Mouse (Mus musculus) testis, postnatal 10 days (tissue): ENCODE data around the gene Prkca.

Source experiments
- DNase-seq: peaks from one replicate; pipeline ENCODE4 v3.0.0; 2021; ENCODE audit warnings: low spot score

Gene Prkca

DNA sequence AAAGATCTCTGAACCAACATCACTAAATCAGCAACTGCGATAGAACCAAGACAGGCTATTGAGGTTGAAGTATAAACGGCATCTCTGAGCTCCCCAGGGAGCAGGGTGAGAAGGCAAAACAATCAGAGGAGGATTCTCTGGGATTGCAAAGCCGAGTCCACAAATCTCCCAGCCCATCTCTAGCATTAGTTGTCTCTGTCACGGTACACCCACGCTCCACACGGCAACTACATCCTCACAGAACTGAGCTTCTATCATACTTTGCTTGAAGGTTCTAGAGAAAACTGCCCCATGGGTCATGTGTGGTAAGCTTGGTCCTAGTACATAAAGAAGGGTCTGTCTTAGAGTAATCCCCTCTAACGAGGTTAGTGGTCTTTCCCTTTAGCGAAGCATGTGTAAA is 280.6 kb downstream of the Prkca start:
- DNase-seq, result no peak

DNA sequence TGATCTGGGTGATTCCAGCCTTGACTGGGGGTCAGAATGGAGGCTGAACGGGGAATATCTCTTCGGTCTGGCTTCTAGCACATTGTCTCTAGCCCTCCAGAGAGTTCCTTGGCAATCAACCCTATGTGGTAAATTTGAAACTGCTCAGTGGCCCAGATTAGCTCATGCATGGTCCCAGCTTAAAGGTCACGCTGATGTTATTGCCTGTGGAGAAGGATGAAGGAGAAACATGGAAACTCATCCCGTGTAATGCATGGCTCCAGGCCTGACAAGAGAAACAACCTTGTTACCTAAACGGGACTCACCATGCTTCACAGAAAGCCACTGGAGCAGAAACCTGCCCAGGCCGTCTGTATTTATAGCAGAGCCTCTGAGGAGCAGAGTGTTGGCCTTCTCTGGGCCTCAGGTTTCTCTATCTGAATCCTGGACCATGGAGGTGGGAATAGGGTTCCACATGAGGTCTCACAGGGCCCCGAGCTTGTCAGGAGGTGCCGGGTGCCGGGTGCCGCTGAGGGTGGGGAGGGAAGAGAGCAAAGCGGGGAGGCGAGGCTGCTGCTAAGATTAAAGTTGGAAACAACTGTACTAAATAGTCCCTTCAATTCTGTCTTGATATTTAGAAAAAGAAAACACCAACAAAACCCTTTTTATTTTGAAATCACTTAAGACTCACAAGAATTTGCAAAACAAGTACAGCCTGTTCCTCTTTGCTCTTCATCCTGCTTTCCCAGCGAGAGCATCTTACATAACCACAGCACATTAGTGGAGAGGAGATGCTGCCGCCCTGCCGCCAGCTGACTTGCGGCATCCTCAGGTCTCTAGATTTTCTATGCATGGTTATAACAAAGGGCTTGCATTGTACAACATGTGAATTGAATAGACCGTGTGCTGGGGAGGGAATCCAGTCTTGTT is 281.9 kb downstream of the Prkca start:
- DNase-seq, result peak; percentile 32

DNA sequence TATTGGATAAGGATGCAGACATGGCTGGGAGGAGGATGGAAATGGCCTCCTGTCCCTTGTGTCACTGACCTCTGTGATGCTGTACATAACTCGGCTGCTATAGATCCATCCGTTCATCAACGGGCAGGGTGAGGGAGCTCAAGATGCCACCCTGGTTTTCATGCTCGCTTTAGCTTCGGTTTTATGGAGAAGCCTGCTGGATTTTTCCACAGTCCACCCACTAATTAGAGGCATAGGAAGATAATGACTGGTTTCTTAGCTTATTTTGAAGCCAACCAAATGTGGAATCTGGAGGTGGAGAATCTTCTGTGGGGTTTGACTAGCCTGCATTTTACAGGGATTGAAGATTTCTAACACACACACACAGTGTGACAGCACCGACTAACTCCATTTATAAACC is 286.6 kb downstream of the Prkca start:
- peak; percentile 5 for DNase-seq

- peak; percentile 6 for DNase-seq
Measured at GRCm38 (mm10) chr11:108054647-108055046, 289.1 kb downstream of the Prkca start.

DNA sequence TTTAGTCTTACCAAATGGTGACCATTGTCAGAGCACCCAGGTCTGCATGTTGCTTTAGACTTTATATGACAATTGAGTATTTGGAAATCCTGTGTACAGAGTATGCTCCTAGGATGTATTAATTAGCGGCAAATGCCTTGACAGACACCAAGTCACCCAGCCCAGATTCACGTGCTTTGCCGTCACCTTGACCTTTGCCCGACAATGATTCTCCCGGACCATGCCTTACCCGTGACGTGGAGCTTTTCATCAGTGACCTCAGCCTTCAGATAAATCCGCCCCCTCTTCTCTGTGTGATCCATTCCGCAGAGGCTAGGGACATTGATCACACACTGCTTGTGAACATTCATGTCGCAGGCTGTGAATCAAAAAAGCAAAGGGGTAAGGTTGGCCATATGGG is 290.0 kb downstream of the Prkca start:
- peak; percentile 22 for DNase-seq

DNA sequence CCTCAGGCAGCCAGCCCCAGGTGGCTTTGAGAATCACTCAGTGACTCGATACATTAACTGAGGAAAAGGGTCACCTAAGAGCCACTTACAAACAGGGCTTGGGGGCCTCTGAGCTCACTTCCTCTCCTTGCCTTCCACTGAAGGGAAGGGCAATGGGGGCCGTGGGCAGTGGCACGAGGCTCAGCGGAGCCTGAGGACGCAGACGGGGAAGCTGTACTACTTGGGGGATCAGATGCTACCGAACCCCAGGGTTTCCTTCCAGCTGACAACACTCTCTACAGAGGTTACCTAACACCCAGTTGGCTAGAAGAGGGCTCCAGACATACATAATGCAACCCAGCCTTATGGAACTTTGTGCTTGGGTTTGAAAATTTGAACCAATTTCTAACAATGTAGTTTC is 302.1 kb downstream of the Prkca start:
- no peak for DNase-seq

DNA sequence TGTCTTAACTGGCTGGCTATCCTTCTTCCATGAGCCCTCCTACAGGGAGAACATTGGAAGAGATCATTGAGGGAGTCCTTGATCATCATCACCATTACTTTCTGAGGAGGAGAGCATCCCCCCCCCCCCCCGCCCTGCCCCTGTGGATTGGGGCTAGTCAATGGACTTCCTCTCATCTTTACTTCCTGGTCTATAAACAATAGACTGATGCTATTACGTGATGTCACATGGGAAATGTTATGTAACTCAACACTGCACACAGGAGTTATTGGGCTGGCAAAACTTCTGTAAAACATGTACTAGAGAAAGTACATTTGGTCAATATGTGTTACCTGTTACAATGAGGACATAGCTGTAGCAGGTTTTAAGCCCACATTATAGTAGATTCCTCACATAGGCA is 302.9 kb downstream of the Prkca start:
- no peak for DNase-seq

DNA sequence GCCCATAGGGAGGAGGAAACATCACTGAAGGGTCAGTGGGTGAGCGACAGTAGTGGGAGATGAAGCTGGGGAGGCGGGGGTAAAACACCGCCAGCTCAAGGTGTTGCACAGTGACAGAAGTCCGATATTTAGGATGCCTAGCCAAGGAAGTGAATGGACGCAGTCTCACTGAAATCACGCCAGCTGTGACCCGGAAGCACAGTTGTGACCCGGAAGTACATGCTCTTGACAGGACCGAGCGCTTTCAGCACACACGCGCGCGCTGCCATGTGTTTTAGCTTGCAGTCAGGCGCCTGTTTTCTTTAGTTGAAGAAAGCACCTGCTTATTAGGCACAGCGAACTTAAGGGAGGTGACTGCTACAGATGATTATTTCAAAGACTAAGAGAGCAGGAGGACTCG is 304.0 kb downstream of the Prkca start:
- DNase-seq, result peak; percentile 38

- peak; percentile 35 for DNase-seq
Measured at GRCm38 (mm10) chr11:108038989-108039388, 304.7 kb downstream of the Prkca start.

GRCm38 (mm10) chr11:108036339-108036738 is 307.4 kb downstream of the Prkca start:
- peak; percentile 26 for DNase-seq

- DNase-seq, result peak; percentile 34
Measured at GRCm38 (mm10) chr11:108035761-108036160, 308.0 kb downstream of the Prkca start.

DNA sequence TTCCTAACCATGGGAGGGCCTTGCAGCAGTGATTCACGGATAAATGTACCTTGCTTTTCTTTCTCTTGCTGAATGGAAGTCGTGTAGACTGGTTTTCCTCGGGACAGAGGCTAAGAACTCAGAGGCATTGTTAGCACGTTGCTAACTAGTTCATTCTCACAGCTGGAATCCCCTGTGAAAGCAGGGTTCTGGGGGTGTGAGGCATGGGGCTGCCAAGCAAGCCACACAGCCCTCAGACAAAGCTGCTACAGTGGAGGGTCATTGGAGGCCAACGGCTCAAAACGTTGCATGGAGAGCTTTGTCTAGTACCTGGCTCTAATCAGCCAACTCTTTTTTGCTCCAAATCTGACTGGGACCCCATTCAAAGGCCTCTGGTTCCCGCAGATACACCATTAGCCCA is 309.4 kb downstream of the Prkca start:
- peak; percentile 22 for DNase-seq

DNA sequence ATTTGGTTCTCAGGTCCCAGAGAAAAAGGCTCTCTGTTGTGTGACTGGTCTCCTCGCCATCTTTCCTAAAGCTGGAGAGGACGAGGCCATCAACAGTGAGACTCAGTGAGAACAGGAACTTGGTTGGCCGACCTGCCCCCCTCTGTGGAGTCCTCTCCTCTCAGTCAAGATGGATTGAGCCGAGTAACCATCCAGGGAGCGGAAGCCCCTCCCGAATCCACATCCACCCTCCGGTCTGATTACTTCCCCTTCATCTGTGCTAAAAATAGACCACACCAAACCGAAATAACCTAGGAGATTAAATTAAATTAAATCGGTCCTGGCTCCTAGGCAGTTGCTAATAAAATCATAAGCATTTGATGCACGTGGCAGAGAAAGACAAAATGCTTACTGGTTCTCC is 311.2 kb downstream of the Prkca start:
- DNase-seq, result peak; percentile 37

DNA sequence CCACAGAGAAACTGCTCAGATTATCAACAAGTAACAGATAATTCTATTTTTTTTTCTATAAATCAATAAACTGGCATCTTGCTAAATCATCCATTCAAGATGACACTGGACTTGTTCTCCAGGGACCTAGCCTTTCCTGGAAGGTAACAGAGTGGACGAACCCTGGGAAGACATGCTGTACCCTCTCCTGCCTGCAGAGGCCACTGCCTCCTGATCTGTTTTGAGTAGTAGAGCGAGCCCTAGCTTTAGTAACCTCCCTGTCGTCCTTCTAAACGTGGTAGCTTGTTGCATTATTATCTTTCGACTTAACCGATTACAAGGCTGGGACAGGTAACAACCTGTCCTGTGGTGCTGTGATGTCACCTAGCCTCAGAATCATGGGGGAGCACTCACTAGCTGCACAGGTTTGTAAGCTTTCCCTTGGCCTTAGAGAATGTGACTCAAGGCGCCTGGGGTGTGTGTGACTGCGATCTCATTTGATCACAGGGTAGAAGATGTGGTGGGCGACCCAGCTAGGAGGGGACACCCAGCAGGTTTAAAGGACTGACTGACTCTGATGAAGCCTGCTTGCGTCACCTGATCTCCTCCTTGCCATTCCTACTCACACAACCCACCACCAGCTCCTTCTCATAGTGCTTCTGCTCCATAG is 312.6 kb downstream of the Prkca start:
- DNase-seq, result peak; percentile 72

DNA sequence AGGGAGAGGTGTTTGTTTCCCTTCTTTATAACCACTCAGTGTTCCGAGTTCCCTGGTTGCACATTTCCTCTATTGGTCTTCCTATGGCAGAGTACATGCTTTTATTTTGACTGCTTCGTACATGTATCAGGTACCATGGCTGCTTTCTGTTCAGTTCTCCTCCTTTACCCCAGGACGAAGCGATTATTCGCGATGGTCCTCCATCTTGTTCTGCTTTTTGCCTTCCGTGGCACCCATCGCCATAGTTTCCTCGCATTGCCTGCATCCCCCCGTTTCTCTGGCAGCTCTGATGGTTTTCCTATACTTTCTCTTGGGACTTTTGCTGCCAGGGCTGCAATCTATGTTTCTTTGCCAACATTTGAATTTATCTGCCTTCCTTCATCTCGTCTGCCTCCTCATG is 314.4 kb downstream of the Prkca start:
- peak; percentile 35 for DNase-seq

GRCm38 (mm10) chr11:108028398-108028797 is 315.3 kb downstream of the Prkca start:
- DNase-seq, result peak; percentile 47

DNA sequence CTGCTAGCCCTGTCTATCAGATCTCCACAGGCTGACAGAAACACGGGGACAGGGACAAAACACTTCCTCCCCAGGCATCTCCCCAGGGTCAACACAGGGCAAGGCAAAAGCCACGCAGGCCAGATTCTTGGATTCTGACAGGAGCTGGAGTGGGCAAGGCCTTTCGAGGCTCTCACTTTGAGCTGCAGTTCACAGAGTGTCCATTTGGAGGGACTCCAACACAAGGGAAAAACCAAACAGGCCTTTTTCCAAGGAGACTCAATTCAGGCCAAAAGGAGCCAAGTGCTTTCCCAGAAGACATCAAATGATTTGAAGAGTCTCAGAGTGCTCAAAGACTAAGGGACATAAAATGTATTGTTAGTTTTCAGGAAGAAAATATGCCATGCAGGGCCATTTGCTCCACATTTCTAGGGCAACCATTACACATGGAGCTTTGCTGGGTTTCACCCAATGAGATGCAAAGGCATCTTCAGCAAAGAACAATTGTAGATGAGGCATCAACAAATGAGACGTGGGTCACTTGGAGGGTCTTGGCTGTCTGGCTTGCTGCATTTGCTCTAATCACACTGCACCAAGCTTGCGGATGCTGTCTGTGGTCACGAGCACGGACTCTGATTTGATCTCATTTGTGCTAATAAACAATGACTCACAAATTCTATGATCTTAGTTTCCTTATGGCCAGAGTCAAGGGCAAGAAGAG is 317.9 kb downstream of the Prkca start:
- peak; percentile 65 for DNase-seq

- DNase-seq, result peak; percentile 55
Measured at GRCm38 (mm10) chr11:108023188-108023587, 320.5 kb downstream of the Prkca start.

GRCm38 (mm10) chr11:108020889-108021288 is 322.8 kb downstream of the Prkca start:
- no peak for DNase-seq

- DNase-seq, result no peak
Measured at GRCm38 (mm10) chr11:108015284-108015683, 328.4 kb downstream of the Prkca start.

DNA sequence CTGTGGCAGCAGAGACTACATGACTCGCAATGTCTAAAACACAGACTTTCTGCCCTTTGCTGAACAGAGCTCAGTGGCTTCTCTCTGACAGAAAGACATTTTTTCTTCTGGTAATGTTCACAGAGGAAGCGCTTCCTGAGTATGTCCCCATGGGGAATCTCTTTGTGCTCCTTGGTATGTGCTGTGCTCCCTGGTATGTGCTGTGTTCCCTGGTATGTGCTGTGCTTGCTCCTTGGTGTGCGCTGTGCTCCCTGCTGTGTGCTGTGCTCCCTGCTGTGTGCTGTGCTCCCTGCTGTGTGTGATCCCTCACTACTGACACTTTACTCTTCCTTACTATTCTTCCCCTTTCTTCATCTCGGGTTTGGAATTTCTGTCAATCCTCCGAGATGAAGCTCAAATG is 330.3 kb downstream of the Prkca start:
- no peak for DNase-seq

DNA sequence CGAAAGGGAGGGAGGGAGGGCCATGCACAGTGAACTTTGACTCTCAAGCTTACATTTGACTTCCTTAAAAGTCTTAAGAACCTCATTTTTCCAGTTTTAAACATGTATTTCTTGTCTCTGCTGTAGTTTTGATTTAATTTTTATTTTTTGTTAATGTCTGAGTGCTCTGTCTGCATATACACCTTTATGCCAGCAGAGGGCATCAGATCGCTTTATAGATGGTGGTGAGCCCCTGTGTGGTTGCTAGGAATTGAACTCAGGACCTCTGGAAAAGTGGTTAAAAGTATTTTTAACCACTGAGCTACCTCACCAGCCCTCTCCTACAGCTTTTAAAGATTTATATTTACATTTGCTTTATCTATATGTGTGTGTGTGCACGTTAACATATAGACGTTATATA is 333.3 kb downstream of the Prkca start:
- DNase-seq, result no peak

- no peak for DNase-seq
Measured at GRCm38 (mm10) chr11:107998891-107999290, 344.8 kb downstream of the Prkca start.
